Mouse (Mus musculus) cerebellum, adult 9-11 months (tissue): ENCODE data around the gene Cga.

Experiments
- DNase-seq: peaks from one replicate; pipeline ENCODE4 v3.0.0; 2022

The Cga gene

DNA sequence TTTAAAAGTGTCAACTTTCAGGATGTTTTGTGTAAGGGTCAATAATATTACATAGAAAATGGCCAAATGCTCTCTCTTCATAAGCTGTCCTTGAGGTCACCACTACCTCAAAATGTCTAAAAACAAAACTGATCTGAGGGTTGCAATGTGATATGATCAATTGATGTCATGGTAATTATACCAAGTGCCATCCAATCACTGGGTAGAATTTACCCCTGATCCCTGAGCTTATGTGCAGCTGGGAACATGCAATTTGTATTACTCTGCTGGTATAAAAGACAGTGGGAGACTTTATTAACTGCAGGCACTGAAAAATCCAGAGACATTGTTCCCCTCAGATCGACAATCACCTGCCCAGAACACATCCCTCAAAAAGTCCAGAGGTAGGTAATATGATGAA, at the start of gene Cga:
Gene Cga, plus strand, starts transcription at position 301 of the 400 bp plus-strand sequence.
- DNase-seq, result no peak

GRCm38 (mm10) chr4:34843839-34844238, 49.7 kb upstream of the Cga start:
- DNase-seq, result no peak

DNA sequence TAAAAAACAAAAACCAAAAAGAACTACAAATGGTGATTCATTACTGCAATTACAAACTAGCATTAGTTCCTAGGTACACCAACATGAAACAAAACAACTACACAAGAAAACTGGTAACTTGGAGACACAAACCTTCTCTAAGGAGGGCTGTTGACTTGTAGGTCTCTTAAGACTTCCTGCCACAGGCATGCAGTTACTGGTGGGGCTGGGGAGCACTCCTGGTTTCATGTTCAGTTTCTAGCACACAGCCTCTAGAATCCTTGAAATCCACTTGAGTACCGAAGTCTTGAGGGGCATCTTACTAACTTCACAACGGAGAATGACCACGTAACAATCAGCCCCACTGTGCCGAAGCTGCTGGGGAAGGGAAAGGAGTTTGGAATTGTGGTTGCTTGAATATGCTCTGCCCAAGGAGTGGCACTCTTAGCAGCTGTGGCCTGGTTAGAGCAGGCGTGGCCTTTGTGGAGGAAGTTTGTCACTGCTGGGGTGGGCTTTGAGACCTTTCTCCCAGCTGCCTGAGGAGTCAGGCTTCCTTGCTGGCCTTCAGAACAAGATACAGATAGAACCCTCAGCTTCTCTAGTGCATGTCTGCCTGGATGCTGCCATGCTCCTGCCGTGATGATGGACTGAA, 45.8 kb upstream of the Cga start:
- no peak for DNase-seq

GRCm38 (mm10) chr4:34850156-34850555, 43.4 kb upstream of the Cga start:
- no peak for DNase-seq

DNA sequence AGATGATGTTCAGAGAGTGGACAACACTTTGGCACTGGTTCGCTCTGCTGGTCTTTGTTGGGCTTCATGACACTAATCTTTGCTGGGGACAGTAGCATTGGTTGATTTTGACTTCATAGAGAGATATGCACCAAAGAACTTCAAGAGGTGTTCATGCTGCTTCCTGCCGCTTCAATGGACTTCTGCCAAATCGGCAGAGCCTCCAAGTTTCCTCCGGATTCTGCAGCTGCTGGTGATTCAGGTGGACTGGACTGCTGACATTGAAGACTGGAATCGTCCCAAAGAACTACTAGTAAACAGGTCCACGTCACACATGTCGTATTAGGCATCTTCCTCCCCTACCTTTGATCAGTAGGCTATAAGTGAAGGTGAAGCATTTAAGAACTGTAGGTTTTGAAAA, 41.5 kb upstream of the Cga start:
- DNase-seq, result peak; percentile 43

GRCm38 (mm10) chr4:34855966-34856365, 37.6 kb upstream of the Cga start:
- DNase-seq, result no peak

GRCm38 (mm10) chr4:34858903-34859302, 34.7 kb upstream of the Cga start:
- no peak for DNase-seq

DNA sequence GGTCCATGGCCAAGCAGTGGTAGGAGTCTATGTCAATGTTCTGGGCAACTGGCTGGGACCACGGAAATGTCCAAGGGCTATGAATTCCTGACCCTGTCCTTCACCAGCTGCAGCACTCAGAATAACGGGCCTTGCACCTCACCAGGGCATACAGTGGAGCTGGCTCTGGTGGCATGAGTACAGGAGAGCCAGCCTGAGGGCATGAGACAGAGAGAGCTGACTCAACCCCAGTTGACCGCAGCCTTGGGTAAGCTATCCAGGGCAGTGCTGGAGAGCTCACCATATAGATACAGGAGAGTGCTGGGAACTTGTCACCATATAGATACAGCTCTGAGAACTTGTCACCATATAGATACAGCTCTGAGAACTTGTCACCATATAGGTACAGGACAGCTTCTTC, 34.2 kb upstream of the Cga start:
- no peak for DNase-seq

GRCm38 (mm10) chr4:34861438-34861837, 32.1 kb upstream of the Cga start:
- DNase-seq, result no peak

DNA sequence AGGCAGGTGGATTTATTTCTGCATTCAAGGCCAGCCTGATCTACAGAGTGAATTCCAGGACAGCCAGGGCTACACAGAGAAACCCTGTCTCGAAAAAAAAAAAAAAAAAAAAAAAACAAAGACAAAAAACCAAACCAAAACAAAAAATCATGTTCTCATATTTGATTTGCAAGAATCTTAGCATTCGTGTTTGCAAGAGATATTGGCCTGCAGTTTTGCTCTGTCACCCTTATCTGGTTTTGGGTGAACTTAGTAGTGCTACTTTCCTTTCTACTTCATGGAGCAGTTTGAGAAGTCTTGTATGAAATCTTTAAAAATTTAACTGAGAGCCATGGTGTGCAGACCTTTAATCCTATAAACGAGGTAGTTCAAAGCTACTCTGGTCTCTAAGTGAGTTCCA, 23.8 kb upstream of the Cga start:
- DNase-seq, result no peak

DNA sequence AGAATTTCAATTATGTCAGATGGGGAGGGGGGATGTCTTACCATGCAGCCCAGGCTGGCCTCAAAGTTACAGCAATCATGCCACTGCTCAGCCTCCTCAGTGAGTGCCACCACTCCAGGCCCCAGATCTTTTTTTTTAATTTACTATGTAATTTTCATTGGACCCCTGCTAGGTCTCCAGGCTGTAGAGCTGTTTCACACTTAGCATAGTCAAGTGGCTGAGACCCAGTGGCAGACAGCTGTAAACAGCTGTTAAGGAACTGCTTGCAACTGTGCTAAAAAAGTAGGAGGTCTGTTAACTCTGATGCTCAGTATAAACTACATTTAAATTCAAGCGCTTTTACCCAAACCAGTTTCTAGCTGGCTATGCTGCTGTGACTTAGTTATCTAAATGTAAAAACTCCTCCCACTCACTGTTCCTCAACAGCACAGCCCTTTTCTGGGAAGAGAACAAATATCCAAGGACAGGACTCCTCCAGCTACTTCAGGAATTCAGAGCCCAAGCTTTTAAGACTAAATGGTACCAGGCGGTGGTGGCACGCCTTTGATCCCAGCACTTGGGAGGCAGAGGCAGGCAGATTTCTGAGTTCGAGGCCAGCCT, 20.6 kb upstream of the Cga start:
- DNase-seq, result no peak

GRCm38 (mm10) chr4:34874234-34874633, 19.3 kb upstream of the Cga start:
- DNase-seq, result no peak

DNA sequence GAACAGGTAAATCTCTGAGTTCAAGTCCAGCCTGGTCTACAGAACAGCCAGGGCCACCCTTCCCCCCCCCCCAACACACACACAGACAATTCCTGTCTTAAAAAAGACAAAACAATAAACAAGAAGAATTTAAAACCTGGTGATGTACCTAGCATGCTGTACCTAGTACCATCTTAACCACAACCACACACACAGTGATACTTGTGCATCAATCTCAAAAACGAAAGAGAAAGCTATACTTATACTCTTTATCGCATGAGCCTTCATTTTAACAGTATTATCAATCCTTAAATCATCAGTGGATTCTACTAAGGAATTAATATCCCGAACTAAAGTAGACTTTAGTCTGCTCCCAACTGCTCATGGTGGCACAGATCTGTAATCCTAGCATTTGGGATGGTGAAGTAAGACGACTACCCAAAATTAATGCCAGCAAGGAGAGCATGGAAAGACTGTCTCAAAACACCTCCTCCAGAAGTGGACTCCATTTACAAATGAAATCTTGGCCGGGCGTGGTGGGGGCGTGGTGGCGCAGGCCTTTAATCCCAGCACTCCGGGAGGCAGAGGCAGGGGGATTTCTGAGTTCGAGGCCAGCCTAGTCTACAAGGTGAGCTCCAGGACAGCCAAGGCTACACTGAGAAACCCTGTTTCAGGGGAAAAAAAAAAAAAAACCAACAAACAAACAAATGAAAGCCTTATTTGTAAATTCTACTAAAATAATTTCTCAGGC, 12.5 kb upstream of the Cga start:
- no peak for DNase-seq

GRCm38 (mm10) chr4:34881851-34882250, 11.7 kb upstream of the Cga start:
- DNase-seq, result no peak

DNA sequence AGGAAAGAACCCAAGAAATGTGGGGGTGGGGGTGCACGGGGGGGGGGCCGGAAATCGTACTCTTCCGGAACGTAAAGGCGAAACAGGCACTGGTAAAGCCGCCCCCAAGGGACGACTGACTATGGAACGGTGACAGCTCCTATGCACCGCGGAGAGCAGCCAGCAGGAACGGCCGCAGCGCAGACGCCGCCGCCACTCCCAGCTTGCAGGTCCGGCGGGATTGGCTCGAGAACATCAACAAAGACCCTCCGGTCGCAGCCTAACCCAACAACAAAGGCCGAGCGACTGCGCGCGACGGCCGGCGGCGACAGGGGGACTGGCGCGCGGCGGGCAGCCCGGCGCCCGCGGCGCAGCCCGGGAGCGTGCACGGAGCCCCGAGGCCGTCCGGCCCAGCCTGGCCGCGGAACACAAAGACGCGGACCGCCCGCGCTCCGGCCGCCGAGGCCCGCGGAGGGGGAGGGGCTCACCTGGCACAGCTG, 11.2 kb upstream of the Cga start:
- peak; percentile 69 for DNase-seq

DNA sequence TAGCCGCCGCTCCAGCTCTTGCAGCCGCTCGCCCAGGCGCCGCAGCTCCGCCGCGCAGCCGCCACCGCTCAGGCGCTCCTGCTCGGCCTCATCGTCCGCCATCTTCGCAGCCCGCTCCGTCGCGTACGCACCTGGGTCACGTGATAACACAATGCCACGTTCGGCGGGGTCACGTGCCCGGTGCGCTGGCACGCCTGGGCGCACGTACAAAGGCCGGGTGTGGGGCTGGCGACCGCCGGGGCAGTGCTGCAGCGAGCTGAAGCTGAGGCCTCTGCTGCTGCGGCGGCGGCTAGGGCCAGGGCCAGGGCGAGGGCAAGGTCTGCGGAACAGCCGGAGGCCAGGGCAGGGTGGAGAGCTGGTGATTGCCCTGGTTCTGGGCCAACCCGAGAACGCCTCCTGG, 10.8 kb upstream of the Cga start, which contains the start of gene Zfp292:
Gene Zfp292, minus strand, starts transcription at position 143 of the 400 bp plus-strand sequence.
- DNase-seq, result peak; percentile 96

DNA sequence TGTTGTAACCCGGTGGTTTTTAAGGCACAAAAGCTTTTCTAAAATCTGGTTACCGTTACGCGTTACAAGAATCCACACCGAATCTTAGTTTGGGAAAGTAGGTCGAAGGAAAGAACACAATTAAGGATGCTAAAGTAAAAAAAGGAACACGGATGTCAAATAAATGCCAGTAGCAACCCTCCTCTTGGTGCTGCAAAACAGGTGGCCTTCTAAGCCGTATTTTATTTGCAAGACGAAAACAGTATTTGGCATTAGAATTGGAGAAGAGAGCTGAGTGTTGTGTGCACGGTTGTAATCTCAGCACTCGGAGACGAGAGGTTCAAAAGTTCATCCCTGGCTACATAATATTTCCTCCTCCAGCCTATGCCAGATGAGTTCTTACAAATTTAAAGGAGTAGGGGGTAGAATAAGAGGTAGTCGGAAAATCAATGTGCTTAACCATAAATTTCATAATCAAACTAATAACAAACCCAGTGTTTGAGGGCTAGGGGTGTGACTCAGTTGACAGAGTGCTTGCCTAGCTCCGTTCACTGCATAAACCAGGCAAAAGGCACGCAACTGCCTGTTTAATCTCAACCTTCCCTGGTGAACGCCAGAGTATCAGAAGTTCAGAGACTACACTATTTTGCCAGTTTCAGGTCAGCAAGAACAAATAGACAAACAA, 10.1 kb upstream of the Cga start:
- DNase-seq, result no peak

- DNase-seq, result no peak
These were observed 7.8 kb upstream of the Cga start for GRCm38 (mm10) chr4:34885631-34886351.

DNA sequence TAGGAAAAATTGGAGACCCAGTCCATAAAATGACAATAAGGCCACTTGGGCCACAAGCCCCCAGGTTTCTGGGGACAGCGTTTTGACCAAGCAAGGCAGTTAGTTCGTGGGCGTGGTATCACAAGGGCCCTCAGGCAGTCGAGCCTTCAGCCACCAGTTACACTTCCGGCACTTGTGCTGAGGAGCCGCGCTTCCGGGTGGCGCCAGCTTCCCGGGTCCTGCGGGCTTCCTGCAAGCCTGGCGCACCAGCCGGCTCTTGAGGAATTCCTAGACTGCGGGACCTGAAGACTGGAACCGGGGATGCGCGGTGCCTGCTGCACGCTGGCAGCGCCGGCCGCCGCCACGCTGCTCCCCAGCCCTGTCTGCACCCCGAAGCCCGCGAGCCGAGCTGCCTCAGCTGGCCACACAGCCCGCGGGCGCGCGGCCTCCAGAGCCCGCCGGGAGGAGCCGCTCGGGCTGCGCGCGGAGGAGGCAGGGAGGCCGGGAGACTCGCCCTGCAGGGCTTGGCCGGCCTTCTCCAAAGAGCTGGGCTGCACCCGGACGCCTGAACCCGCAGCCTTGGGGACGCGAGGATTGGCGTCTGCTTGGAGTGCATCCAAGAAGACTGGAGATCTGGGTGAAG, 7.0 kb upstream of the Cga start:
- peak; percentile 78 for DNase-seq

- no peak for DNase-seq
These were observed 6.3 kb upstream of the Cga start for GRCm38 (mm10) chr4:34887295-34887694.

GRCm38 (mm10) chr4:34889101-34889811, 4.3 kb upstream of the Cga start:
- DNase-seq, result no peak

GRCm38 (mm10) chr4:34889812-34890185, 3.8 kb upstream of the Cga start:
- no peak for DNase-seq
